Mouse (Mus musculus) cerebellum, postnatal 14 days (tissue): Measurements from ENCODE around the gene Celf2.

Experiments used
- DNase-seq, 2 experiments: peaks; one replicate each; pipeline ENCODE4 v3.0.0; 2021; ENCODE audit warnings: mixed read lengths in 2 of 2

The Celf2 gene

DNA sequence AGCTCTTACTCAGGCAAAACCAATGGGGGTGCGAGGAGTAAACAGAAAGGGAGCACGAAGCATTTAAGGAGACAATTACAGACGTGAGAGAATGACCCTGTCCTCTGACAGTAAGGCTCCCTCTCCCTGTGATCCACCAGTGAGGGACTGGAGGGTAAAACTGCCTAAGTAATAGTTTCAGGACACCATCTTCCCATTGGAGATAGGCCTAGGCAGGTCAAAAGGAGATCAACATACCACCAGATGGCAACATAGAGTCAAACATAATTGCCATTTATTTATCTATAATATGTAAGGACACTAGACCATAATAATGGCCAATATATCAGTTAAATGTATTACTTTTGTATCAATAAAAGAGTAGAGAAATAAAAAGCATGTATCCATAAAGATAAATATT, 660.0 kb downstream of the Celf2 start:
- peak in 1 of 2 experiments; percentile 34 for DNase-seq

GRCm38 (mm10) chr2:6830021-6830420, 679.3 kb downstream of the Celf2 start:
- DNase-seq, result no peak

DNA sequence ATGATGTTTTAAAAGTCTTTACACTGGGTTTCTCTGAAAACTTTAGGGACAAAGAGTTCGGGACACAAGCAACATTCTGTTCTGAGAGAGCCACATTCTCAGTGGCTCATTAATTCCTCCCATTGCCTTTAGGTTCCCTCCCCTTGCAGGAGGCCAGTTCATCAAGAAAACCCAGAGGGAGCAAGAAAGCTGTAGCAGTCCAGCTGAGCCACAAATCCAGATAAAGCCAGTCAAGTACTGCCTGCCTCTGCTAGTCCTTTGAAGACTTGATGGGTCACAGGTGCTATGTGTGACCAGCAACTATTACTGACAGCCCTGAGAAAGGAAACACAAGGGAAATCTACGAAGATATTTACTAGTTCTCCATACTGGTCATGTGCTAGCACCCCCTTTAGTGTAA, 681.8 kb downstream of the Celf2 start:
- no peak for DNase-seq

DNA sequence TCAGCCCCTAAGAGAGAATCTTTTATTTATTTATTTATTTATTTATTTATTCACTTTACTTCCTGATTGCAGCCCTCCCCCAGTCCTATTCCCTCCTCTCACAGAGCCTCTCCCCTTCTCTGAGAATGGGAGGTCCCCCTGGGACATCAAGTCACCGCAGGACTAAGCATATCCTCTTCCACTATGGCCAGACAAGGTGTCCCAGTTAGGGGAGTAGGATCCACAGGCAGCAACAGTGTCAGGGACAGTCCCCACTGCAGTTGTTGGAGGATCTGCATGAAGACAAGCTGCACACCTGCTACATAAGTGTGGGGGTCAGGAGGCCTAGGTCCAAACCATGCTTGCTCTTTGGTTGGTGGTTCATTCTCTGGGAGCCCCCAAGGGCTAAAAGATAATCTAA, 686.3 kb downstream of the Celf2 start:
- DNase-seq, result no peak

- peak in 1 of 2 experiments; percentile 14 for DNase-seq
Observed at GRCm38 (mm10) chr2:6821593-6821992, 687.8 kb downstream of the Celf2 start.

DNA sequence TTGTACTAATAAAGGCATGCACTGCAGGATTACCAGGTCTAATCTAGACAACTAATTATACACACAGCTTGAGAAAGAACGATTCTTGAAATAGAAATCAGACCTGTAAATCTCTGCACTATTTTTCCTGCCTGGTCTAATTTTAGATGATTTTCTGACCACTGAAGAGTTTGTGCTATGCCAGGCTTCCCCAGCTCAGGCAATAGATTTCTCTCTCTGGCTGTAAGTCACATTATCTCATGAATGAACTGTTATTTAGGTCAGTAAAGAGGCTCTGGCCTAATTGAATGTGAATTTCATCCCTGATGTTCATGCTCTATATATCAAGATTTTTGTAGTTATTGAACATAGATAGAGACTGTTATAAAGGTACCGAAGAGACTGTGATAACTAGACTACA, 694.1 kb downstream of the Celf2 start:
- DNase-seq, result peak in 1 of 2 experiments; percentile 38

DNA sequence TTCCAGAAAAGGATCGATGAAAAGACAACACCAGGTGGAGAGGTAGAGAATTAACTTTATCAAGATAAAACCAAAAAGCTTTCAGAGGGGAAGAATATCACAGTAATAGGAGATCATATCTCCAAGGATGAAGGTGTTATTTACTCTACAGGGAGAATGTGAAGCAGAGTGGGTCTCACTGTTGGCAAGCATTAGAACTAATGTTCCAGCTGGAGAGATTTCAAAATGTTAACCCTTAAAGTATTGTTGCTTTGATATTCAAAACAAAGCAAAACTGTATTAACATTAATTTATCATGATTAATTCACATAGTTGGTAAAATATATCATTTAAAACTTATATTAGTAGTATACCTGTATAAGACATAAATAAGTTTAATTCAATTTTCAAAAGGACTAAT, 700.6 kb downstream of the Celf2 start:
- DNase-seq, result no peak

- no peak for DNase-seq
Observed at GRCm38 (mm10) chr2:6796754-6797153, 712.6 kb downstream of the Celf2 start.

DNA sequence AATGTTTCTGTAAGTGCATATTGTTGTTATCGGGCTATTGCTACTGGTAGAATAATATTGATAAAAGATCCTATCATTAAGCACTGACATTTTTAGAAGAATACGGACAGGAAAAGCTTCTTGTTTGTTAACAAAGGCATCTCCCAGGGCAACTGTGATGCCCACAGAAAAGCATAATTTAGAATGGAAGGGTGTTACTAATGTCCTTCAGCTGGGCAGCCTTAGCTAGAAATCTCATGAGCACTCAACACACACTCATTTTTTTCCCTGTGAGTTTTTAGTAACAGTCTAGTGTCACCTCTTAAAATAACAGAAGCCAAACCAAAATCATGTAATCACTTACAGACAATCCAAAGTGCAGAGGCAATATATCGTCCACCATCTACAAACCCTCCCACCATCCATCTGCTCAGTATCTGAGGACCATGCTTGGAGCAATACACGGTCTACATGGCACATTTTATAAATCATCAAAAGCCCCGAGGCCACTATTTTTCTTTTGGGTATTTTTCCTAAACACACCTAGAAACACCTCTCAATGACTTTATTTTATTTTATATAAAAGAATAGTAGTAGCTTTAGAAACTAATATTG, 713.3 kb downstream of the Celf2 start:
- DNase-seq, result no peak

- DNase-seq, result no peak
Observed at GRCm38 (mm10) chr2:6794858-6795257, 714.5 kb downstream of the Celf2 start.

- no peak for DNase-seq
Observed at GRCm38 (mm10) chr2:6790876-6791275, 718.5 kb downstream of the Celf2 start.

GRCm38 (mm10) chr2:6786494-6787144, 722.7 kb downstream of the Celf2 start:
- no peak for DNase-seq

GRCm38 (mm10) chr2:6770214-6770613, 739.1 kb downstream of the Celf2 start:
- DNase-seq, result no peak

DNA sequence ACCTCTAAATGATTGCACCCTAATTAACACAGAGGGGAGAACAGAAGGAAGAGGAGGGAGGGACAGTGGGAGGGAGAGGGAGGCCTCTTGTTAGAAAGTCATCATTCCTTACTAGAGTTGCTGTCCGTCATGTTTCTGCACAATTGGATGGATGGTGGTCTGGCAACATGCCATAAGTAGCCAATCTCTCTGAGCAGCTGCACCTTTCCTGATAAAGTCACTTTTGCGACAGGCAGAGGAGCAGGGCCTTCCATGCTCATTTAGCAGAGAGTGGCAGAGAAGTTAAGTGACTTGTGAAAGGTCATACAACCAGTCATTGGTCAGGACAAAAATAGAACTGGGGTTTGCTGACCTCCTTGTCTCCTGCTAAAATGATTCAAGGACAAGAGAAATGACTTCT, 747.0 kb downstream of the Celf2 start:
- DNase-seq, result peak in 1 of 2 experiments; percentile 20

- no peak for DNase-seq
Observed at GRCm38 (mm10) chr2:6743173-6743572, 766.2 kb downstream of the Celf2 start.

GRCm38 (mm10) chr2:6739998-6740668, 769.2 kb downstream of the Celf2 start:
- peak in 1 of 2 experiments; percentile 42 for DNase-seq

DNA sequence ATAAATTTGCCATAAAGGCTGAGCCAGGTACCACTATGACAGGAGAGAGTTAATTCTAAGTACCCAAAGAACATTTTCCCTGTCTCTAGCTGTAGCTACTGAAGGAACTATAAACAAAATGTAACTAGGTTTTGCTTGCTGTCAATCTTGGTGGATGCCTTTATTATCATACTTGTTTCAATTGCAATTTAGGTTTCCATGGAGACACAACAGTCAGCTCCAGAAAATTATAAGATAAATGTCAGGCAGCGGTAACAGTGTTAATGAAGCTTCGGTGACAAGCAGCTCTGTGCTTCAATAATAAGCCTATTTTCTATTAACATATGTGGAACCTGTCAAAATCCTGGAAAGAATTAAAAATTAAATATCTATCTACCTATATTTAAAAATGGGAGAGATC, 777.3 kb downstream of the Celf2 start:
- DNase-seq, result no peak

GRCm38 (mm10) chr2:6730860-6731259, 778.5 kb downstream of the Celf2 start:
- DNase-seq, result peak; percentile 21 to 41

DNA sequence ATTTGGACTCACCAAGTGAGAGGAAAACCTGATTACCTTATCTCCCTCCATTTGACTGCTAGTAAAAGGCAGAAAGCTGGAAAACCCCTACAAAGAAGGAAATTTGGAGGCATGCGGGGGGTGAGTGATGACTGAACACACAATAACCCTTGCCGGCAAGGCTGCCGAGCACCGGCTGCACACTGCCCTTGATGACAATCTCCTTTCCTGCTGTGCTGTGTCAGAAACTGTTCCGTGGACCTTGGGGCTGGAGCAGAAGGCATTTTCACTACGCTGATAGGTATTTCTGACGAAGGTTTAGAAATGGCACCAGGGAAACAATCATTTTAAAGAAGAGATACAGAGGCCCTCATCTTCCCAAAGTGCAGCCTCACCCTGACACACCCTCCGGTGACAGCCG, 779.4 kb downstream of the Celf2 start:
- DNase-seq, result no peak

- DNase-seq, result peak in 1 of 2 experiments; percentile 27
Observed at GRCm38 (mm10) chr2:6728840-6729252, 780.5 kb downstream of the Celf2 start.

- peak; percentile 33 to 47 for DNase-seq
Observed at GRCm38 (mm10) chr2:6727366-6727765, 782.0 kb downstream of the Celf2 start.

DNA sequence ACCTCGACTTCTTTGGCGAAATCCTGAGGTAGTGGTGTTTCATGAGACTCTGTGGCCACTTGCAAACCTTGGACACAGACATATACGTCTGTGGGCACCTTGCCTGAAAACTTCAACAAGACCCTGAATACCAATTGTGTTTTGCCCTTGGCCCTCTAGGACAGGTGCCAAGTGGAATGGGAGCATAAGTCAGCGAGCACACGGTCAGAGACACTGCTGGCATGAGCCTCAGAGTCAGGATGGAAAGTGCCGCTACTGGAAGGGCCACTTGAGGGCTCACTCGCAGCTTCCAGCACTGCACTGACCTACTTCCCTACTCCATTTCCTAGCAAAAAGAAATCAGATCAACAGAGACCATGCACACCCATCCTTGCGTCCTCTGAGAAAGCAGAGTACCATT, 783.3 kb downstream of the Celf2 start:
- DNase-seq, result peak; percentile 59 to 69

- no peak for DNase-seq
Observed at GRCm38 (mm10) chr2:6723602-6724001, 785.8 kb downstream of the Celf2 start.
